Mouse (Mus musculus): ENCODE data around the gene Fer1l4.

Gene Fer1l4

DNA sequence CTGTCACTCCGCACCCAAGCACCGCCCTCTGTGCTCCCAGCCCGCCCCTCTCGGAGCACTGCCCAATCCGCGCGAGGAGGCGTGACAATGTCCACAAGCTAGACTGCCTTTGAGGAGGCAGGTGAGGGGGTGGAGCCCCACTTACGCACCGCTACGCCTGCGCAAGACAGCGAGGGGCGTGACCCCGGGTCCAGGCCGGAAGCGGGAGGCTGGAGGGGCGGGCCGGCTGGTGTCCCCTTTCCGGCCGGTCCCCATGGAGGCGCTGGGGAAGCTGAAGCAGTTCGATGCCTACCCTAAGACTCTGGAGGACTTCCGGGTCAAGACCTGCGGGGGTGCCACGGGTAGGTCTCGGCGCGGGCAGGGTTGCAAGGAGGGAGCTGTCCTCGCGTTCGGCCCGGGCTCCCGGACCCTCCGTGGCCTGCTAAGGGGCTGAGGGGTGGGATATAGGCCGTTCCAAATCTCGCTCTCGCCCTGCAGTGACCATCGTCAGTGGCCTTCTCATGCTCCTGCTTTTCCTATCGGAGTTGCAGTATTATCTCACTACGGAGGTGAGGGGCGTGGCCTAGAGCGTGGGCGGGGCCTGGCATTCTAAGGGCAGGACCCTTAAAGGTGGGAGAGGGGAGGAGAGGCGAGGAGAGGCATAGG, 44.7 kb downstream of the Fer1l4 start, which contains the start of the genes 6430550D23Rik and Ergic3:
Gene 6430550D23Rik (minus strand): TSS at position 90 of the 645 bp plus-strand sequence.
Gene Ergic3 (plus strand): TSS at position 158 of the 645 bp plus-strand sequence.
- peak; percentile 98 for DNase-seq (ENCODE audit: low spot score)

DNA sequence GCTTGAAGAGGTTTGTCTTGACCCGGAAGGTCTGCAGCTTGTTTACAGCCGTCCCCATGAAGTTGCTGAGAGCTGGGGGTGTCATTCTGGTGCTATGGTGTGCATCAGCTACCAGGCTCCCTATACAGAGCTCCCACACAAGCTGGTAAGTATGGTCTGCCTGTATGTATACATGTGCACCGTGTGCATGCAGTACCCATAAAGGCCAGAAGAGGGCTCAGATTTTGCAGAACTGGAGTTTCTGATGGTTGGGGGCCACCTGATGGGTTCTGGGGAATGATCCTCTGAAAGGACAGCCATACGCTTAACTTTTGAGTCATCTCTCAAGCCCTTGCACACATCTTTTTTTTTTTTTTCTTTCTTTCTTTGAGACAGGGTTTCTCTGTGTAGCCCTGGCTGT, 47.4 kb downstream of the Fer1l4 start:
- DNase-seq (ENCODE audit: low spot score) = no peak

DNA sequence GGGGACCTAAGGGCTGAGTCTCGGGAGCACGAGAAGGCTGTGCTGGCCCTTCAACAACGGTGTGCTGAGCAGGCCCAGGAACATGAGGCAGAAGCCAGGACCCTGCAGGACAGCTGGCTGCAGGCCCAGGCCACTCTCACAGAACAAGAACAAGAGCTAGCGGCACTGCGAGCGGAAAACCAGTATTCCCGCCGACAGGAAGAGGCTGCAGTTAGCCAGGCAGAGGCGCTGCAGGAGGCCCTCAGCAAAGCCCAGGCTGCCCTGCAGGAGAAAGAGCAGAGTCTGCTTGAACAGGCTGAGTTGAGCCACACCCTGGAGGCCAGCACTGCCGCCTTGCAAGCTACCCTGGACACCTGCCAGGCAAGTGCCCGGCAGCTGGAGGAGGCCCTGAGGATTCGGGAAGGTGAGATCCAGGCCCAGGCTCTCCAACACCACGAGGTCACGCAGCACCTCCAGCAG, 60.9 kb downstream of the Fer1l4 start:
- peak; percentile 47 for DNase-seq (ENCODE audit: low spot score)

DNA sequence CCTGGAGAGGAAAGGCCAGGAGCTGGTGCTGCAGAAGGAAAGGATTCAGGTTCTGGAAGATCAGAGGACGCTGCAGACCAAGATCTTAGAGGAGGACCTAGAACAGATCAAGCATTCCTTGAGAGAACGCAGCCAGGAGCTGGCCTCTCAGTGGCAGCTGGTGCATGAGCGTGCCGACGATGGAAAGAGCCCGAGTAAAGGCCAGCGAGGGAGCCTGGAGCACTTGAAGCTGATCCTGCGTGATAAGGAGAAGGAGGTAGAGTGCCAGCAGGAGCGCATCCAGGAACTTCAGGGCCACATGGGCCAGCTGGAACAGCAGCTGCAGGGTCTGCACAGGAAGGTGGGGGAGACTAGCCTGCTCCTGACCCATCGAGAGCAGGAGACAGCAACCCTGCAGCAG, 61.6 kb downstream of the Fer1l4 start:
- no peak for DNase-seq (ENCODE audit: low spot score)

- no peak for DNase-seq (ENCODE audit: low spot score)
Measured at GRCm38 (mm10) chr2:155989085-155989484, 63.7 kb downstream of the Fer1l4 start.

- DNase-seq (ENCODE audit: low spot score) = no peak
Measured at GRCm38 (mm10) chr2:155987131-155987530, 65.6 kb downstream of the Fer1l4 start.

- no peak for DNase-seq (ENCODE audit: low spot score)
Measured at GRCm38 (mm10) chr2:155985776-155986175, 67.0 kb downstream of the Fer1l4 start.

DNA sequence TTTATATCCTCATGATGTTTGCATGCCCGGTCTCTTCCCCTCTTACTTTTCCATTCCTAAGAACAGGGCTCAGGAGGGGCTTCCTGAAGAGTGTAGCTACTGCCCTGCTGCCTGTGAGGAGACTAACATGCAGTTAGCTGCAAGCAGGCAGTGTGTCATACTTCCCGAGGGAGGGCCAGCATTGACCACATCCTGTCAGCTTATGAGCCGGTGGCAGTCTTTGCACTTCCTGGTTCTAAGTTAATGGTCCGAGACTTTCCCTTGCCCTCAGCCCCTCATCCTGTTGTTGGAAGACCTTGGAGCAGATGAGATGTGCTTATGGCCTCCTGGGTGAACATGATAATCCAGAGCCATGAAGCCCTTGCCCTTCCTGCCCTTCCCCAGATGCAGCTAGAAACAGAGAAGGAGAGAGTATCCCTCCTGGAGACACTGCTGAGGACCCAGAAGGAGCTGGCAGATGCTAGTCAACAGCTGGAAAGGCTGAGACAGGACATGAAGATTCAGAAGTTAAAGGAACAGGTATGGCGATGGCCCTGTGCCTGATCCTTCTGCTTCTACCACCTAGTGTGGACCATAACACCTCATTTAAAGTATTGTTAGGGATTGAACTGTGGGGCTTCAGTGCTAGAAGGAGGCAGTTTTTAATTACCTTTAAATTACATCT, 73.3 kb downstream of the Fer1l4 start:
- DNase-seq (ENCODE audit: low spot score) = no peak

- no peak for DNase-seq (ENCODE audit: low spot score)
Measured at GRCm38 (mm10) chr2:155974087-155974731, 78.5 kb downstream of the Fer1l4 start.

- DNase-seq (ENCODE audit: low spot score) = no peak
Measured at GRCm38 (mm10) chr2:155973348-155973747, 79.4 kb downstream of the Fer1l4 start.

All from ovary, adult 18-20 months (tissue).